Mouse (Mus musculus) hindbrain, embryonic 10.5 days (tissue): ENCODE measurements at regions not wholly inside any gene's neighbourhood (a gene's known extent, or its start where the extent isn't known, plus 50 kb on each side); places are given as distances from the start of the nearest gene placed in this dataset.

Source experiments
- DNase-seq: peaks from one replicate; pipeline ENCODE4 v3.0.0-alpha.2; 2017; ENCODE audit warnings: low spot score
- H3K27ac ChIP-seq: fragments of 300-500 bp; sonication (generic); 2 replicates; pipeline ENCODE4 v1.5.1; 2016; ENCODE audit warnings: mild to moderate bottlenecking, moderate library complexity
- H3K27me3 ChIP-seq: fragments of 300-500 bp; sonication (generic); 2 replicates; pipeline ENCODE4 v1.6.1; 2016; ENCODE audit warnings: mild to moderate bottlenecking; ENCODE audit not compliant: poor library complexity, insufficient read depth, severe bottlenecking
- H3K36me3 ChIP-seq: fragments of 300-500 bp; sonication (generic); 2 replicates; pipeline ENCODE4 v1.6.1; 2016; ENCODE audit warnings: mild to moderate bottlenecking, moderate library complexity
- H3K4me1 ChIP-seq: fragments of 300-500 bp; sonication (generic); replicated peaks from 2 replicates; pipeline ENCODE4 v1.6.1; 2016; ENCODE audit warnings: mild to moderate bottlenecking
- H3K4me3 ChIP-seq: fragments of 300-500 bp; sonication (generic); 2 replicates; pipeline ENCODE4 v1.5.1; 2016; ENCODE audit warnings: mild to moderate bottlenecking, moderate library complexity
- H3K9me3 ChIP-seq: fragments of 300-500 bp; sonication (generic); 2 replicates; pipeline ENCODE4 v1.6.1; 2016; ENCODE audit warnings: mild to moderate bottlenecking, moderate library complexity
- WGBS: fragments of 180-500 bp; shearing (Covaris S2); methylation state at CpG from one replicate; pipeline ENCODE4 v1.1.7; 2016; 5-methylcytosine and 5-hydroxymethylcytosine counted together

DNA sequence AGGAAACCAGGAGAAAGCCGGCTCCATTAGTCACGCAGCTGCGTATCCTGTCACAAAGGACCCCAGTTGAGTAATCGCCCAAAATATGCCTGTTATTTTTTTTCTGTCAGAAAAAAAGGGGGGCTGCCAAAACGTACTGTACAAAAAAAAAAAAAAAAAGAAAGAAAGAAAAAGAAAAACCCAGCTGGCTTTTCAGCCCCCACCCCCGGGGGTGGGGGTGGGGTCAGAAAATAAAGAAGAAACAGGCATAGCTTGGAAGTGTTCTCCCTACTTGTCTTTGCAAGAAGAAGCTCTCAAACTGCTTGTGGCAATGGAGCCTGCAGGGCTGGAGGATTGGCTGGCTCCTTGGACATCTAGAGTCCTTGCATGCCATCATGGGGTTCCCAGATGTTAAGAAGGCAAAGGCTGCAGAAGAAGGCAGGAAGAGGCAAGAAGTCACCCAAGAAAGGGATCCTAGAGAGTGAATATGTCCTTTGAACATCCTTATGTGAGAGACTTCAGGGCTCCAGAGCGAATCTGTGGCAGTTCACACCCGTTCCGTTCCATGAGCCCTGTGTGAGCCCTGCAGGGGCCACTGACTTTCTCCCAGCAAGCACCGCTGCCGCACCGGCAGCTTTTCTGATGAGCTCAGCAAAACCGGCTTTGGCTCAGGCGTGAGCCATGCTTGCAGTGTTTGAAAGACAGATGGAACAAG is 98.8 kb downstream of the Zfp36l1 start:
- H3K4me3 ChIP-seq: peak overlapping the region; percentile 20; the same call in 1 of the 2 replicates

DNA sequence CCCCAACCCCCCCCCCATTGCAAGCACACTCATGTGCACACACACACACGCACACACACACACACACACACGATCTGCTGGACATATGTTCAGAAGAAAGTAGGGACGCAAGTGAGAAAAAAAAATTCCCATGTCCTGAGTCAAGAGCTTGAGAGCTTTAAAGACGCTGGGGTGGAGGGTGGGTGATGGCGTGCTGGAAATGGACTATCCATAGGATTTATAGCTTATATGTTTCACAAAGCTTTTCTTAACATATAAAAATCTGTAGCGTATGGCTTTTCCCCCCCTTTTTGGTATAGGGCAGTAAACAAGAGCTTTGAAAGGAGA is 99.3 kb downstream of the Zfp36l1 start:
- H3K4me1 ChIP-seq: peaks cover 34% of the 10 kb centered on the region
- no peaks in the 10 kb centered on the region for H3K36me3 ChIP-seq
- no peak for DNase-seq
- peak overlapping the region; percentile 86 for H3K27ac ChIP-seq
- no peak overlapping the region for H3K4me3 ChIP-seq
- H3K27me3 ChIP-seq: no peaks in the 10 kb centered on the region
- no peaks in the 10 kb centered on the region for H3K9me3 ChIP-seq
- 73% methylated on average over 6 of the region's 6 CpGs for WGBS

More for the DNA sequence above, 98.8 kb downstream of the Zfp36l1 start:
- Histone ChIP-seq H3K27me3 (no peaks in the 10 kb centered on the region), H3K36me3 (no peaks in the 10 kb centered on the region), H3K27ac (peak overlapping the region; percentile 86), H3K9me3 (no peaks in the 10 kb centered on the region), H3K4me1 (peaks cover 34% of the 10 kb centered on the region)
- DNase-seq: peak; percentile 51
- WGBS: 23% methylated on average over 14 of the region's 14 CpGs

DNA sequence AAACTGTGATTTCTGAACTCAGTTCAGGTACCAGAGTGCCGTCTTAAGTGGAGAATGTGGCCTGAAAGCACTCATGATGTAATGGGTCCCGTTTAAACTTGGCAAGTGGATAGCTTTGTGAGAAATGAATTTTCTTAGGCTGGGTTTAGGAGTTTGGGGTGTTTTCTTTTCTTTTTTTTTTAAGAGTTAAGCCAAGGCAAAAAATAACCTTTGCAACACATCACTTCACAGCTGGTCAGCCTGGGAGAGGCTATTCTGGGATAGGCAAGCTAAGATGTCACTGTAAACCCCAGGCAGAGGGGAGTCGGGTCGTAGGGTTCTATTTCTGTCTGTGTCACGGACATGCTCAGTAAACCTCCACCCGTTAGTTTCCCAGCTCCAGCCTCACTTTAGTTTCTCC is 100.9 kb downstream of the Zfp36l1 start:
- peaks cover 3% of the 10 kb centered on the region; the same call in 1 of the 2 replicates for H3K27me3 ChIP-seq
- no peaks in the 10 kb centered on the region for H3K9me3 ChIP-seq
- no peak overlapping the region for H3K4me3 ChIP-seq
- H3K27ac ChIP-seq: no peak overlapping the region
- DNase-seq: no peak
- H3K36me3 ChIP-seq: no peaks in the 10 kb centered on the region
- peaks cover 40% of the 10 kb centered on the region for H3K4me1 ChIP-seq
- 87% methylated on average over 6 of the region's 6 CpGs for WGBS

DNA sequence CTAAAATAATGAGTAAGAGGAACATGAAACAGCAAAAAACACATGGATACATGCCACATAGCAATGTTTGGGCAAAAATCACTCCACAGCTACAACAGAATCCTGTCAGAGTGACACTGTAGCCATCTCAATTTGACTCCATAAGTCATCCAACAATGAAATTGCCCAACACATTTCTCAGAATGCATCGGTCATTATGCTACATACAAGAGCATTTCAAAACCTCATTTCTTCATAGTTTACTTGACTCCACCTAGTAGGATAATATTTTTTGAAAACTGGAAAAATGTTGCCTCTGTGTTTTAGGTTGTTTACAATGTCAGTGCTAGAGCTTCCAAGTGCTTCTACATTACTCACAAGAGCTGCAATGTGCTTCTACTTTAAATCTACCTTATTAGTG is 101.9 kb downstream of the Zfp36l1 start:
- no peak for DNase-seq
- no peaks in the 10 kb centered on the region for H3K9me3 ChIP-seq
- no peaks in the 10 kb centered on the region for H3K36me3 ChIP-seq
- 100% methylated on average over 1 of the region's 1 CpGs for WGBS
- H3K27ac ChIP-seq: no peak overlapping the region
- peaks cover 40% of the 10 kb centered on the region for H3K4me1 ChIP-seq
- peaks cover 3% of the 10 kb centered on the region; the same call in 1 of the 2 replicates for H3K27me3 ChIP-seq
- no peak overlapping the region for H3K4me3 ChIP-seq

DNA sequence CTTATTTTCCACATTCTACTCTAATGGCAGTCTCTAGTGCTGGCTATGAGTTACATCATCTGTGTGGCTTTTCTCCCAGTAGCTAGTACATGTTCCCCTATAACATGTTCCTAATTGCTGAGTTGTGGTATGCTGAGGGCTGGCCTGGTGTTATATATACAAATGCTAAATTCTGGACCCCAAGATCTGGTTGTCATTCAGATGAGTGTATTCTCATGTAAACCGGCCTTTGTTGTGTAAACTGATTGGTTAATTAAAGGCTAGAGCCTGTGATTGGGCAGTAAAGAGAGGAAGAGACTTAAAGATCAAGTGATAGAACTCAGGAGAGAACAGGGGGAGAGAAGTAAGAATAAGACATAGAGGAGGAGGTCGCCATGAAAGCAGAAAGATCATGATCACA is 102.6 kb downstream of the Zfp36l1 start:
- peaks cover 3% of the 10 kb centered on the region; the same call in 1 of the 2 replicates for H3K27me3 ChIP-seq
- DNase-seq: no peak
- no peaks in the 10 kb centered on the region for H3K36me3 ChIP-seq
- WGBS: 67% methylated on average over 2 of the region's 2 CpGs
- H3K27ac ChIP-seq: no peak overlapping the region
- H3K4me3 ChIP-seq: no peak overlapping the region
- no peaks in the 10 kb centered on the region for H3K9me3 ChIP-seq
- H3K4me1 ChIP-seq: peaks cover 40% of the 10 kb centered on the region

DNA sequence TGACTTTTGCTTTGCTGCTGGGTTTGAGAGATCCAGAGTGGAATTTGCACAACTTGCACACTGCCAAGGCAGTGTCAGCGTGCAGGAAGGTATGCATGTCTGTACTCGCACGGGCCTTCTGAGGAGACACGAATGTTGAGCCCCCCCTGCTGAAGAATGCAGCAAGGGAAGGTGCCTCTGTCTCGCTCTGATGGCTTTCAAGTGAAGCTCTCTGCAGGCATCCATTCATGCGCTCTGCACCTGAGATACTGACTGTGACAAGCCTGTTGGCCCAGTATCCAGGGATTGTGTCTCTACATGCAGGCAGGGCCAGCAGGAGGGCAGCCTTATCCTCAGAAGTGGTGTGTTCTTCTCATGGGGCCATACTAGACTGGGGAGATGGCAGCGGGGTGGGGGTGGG is 105.0 kb downstream of the Zfp36l1 start:
- H3K27ac ChIP-seq: peak overlapping the region; percentile 71
- H3K36me3 ChIP-seq: no peaks in the 10 kb centered on the region
- no peaks in the 10 kb centered on the region for H3K9me3 ChIP-seq
- no peak for DNase-seq
- peaks cover 3% of the 10 kb centered on the region; the same call in 1 of the 2 replicates for H3K27me3 ChIP-seq
- WGBS: 26% methylated on average over 7 of the region's 7 CpGs
- H3K4me3 ChIP-seq: no peak overlapping the region
- peaks cover 21% of the 10 kb centered on the region for H3K4me1 ChIP-seq

DNA sequence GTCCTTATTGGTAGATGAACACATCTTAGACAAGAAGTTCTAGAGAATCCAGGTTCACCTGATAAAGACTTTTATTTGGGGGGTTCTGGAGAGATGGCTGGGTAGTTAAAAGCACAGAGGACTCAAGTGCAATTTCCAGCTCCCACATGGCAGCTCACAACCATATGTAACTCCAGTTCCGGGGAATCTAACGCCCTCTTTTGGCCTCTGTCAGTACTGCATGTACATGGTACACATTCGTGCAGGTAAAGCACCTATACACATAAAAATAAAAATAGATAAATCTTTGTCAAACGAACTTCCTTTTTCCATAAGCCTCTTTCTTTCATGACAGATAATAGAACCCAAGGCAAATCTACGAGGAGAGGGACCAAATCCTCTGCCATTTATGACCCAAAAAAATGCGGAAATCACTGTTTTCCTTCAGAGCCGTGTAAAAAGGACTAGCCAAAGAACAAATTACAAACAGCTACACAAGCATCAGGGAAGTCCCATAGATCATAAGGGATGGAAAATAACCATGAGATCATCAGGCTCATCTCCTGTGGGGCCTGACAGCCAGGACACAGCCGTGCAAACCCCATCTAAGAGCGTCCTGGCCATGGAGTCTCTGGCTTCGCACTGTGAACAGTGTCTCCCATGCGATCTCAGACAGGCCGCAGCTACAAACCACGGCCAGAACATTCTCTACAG is 107.4 kb downstream of the Zfp36l1 start:
- Histone ChIP-seq H3K9me3 (no peaks in the 10 kb centered on the region), H3K4me1 (peaks cover 36% of the 10 kb centered on the region), H3K4me3 (no peak overlapping the region), H3K27ac (no peak overlapping the region), H3K36me3 (no peaks in the 10 kb centered on the region), H3K27me3 (peaks cover 3% of the 10 kb centered on the region; the same call in 1 of the 2 replicates)
- 89% methylated on average over 13 of the region's 13 CpGs for WGBS
- no peak for DNase-seq

DNA sequence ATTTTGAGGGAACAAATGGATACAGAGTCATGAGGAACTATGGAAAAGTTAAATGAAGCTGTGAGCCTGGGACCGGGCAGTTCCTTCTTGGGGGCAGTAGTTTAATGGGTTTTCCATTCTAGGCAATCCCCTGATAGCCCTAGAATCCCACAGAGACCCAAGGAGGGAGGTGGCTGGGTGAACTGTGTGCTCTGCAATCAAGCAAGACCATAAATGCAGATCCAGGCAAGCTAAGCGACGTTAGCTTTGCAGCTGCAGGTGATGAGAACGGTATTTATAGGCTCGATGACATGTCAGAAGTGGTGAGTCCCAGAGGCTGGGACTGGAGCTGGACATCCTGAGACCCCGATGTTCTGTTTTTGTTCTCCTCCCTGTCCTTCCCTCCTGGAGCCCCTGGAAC is 108.2 kb downstream of the Zfp36l1 start:
- peaks cover 3% of the 10 kb centered on the region; the same call in 1 of the 2 replicates for H3K27me3 ChIP-seq
- 88% methylated on average over 6 of the region's 6 CpGs for whole genome bisulfite sequencing
- H3K27ac ChIP-seq: no peak overlapping the region
- peaks cover 36% of the 10 kb centered on the region for H3K4me1 ChIP-seq
- H3K4me3 ChIP-seq: no peak overlapping the region
- H3K36me3 ChIP-seq: no peaks in the 10 kb centered on the region
- no peaks in the 10 kb centered on the region for H3K9me3 ChIP-seq
- no peak for DNase-seq

DNA sequence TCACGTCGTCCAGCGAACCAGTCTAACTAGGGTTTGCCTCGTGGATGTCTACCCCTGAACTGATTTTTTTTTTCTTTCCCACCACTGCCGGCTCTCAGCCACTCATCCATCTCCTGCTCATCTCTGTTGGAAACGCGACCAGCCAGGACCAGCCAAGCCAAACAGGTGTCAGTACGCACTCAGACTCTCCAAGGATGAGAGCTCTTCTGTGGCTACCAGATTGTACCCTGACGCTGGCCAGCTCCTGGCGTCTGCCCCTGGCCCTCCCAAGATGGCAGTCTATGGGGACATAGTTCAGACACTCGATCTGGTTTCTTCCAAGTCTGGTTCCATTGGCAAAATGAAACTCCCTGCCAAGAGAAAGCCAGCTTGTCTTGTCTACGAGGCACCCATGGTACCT is 109.3 kb downstream of the Zfp36l1 start:
- Histone ChIP-seq H3K27me3 (peaks cover 3% of the 10 kb centered on the region; the same call in 1 of the 2 replicates), H3K9me3 (no peaks in the 10 kb centered on the region), H3K4me1 (peaks cover 31% of the 10 kb centered on the region), H3K27ac (peak overlapping the region; percentile 25; the same call in 1 of the 2 replicates), H3K36me3 (no peaks in the 10 kb centered on the region), H3K4me3 (no peak overlapping the region)
- 88% methylated on average over 12 of the region's 12 CpGs for WGBS
- no peak for DNase-seq

DNA sequence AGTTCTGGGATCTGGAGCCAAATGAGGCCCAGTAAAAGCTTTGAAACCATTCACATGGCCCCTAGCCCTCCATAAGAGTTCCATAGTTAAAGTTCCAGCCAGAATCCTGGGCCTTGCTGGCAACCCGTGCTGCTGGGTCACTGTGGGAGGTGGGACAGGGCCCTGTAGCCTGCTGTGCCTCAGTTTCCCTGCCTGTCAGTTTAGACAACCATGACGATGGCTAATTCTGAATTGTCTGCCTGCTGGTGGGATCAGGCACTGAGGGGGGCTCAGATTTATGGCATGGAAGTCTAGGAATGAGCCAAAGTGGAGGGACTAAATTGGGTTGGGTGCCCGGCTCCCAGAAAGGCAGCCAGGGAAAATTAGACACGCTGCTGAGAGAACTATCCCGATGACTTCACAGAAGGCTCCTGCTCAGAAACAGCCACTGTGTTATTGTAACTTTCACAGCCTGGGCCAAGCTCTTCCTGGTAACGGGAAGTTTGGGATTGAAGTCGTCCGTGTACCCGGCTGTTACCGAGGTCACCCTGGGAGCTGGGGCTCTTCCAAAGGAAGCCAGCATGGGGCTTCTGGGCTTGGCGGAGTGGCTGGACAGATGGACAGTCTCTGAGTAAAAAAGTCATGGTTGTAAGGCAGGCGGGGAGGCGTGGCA is 110.2 kb downstream of the Zfp36l1 start:
- no peak overlapping the region for H3K4me3 ChIP-seq
- 59% methylated on average over 13 of the region's 13 CpGs for whole genome bisulfite sequencing
- no peaks in the 10 kb centered on the region for H3K36me3 ChIP-seq
- H3K27me3 ChIP-seq: no peaks in the 10 kb centered on the region
- DNase-seq: no peak
- H3K27ac ChIP-seq: peak overlapping the region; percentile 77
- peaks cover 22% of the 10 kb centered on the region for H3K4me1 ChIP-seq
- no peaks in the 10 kb centered on the region for H3K9me3 ChIP-seq

DNA sequence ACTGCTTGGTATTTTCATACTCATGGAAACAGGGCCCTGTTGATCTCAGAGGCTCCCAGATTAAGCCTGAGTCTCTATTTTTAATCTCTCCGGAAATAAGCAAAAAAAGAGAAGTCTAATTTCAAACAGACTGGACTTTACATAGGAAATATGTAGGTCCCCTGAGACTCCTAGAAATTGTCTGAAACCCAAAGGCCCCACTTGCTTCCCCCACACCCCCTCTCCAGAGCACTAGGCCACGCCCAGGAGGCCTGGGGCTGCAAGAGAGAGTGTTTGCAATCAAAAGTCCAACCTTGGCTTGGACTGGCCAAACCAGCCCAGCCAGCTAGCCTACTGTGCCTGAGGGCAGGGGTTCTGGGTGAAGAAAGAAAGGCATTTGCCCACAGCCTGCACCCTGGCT is 111.0 kb downstream of the Zfp36l1 start:
- Histone ChIP-seq H3K4me3 (no peak overlapping the region), H3K4me1 (peaks cover 20% of the 10 kb centered on the region), H3K9me3 (no peaks in the 10 kb centered on the region), H3K27me3 (no peaks in the 10 kb centered on the region), H3K27ac (peak overlapping the region; percentile 77), H3K36me3 (no peaks in the 10 kb centered on the region)
- DNase-seq: no peak
- 62% methylated on average over 2 of the region's 2 CpGs for WGBS

DNA sequence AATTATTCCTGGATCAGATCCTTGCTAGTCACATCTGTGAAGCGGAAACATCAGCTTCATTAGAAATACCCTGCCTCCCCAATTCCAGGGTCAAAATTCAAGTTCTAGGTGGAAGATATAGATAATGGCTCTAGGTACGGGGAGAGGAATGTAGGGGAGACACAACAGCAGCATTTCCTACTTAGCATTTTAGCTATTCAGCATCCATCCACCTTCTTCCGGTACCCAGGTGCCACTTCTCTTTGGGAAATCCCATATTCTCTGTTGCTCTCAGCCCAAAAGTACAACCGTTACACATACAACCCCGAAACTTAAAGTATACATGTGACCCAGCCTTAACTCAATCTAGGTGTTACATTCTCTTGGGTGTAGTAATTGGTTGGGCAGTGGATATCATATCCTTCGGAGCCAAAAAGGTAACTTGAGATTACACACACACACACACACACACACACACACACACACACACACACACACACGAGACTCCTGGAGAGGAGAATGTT is 112.9 kb downstream of the Zfp36l1 start:
- DNase-seq: no peak
- H3K27me3 ChIP-seq: no peaks in the 10 kb centered on the region
- H3K4me3 ChIP-seq: no peak overlapping the region
- no peaks in the 10 kb centered on the region for H3K9me3 ChIP-seq
- H3K27ac ChIP-seq: no peak overlapping the region
- no peaks in the 10 kb centered on the region for H3K36me3 ChIP-seq
- H3K4me1 ChIP-seq: peaks cover 26% of the 10 kb centered on the region
- 91% methylated on average over 7 of the region's 7 CpGs for WGBS

DNA sequence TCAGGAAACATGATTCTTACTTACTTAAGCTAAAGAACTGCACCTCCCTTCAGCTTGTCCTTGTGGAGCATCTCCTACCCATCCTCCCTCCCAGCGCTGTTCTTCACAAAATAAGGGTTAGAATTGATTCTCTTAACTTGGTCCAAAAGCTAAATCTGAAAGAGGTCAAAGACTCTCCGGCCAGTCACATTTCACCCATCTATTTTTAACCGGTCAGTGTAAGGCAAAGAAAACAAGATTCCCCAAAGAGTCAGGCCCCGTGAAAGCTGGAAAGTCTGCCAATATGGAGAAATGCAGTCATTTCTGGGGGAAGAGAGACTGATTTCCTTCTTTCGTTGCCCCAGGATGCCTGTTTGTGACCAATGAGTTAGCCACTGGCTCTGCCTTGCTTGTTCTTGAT is 114.0 kb downstream of the Zfp36l1 start:
- WGBS: 85% methylated on average over 5 of the region's 5 CpGs
- Histone ChIP-seq H3K4me1 (peaks cover 38% of the 10 kb centered on the region), H3K27me3 (no peaks in the 10 kb centered on the region), H3K27ac (no peak overlapping the region), H3K4me3 (no peak overlapping the region), H3K36me3 (no peaks in the 10 kb centered on the region), H3K9me3 (no peaks in the 10 kb centered on the region)
- DNase-seq: no peak
